Mouse (Mus musculus) neural tube, embryonic 14.5 days (tissue): ENCODE results near the gene Sorcs3. TPM values are rescaled to one million over a fixed set of nuclear protein-coding genes. Genes with fewer than 3 reads are reported as not detected.

ENCODE experiments used
- ATAC-seq: fragments of 200-750 bp; cut with Nextera tagmentation; 2 replicates; pipeline ENCODE4 v1.8.0; 2017; ENCODE audit warnings: low read depth, mild to moderate bottlenecking, moderate TSS enrichment, moderate library complexity
- H3K27ac ChIP-seq: fragments of 300-500 bp; sonication (generic); 2 replicates; pipeline ENCODE4 v1.5.1; 2014; ENCODE audit warnings: low read depth, mild to moderate bottlenecking, control low read depth, low read length, moderate library complexity, mixed read lengths
- H3K27me3 ChIP-seq: fragments of 300-500 bp; sonication (generic); 2 replicates; pipeline ENCODE4 v1.6.1; 2014; ENCODE audit warnings: low read length; ENCODE audit not compliant: control insufficient read depth, insufficient read depth
- H3K36me3 ChIP-seq: fragments of 300-500 bp; sonication (generic); 2 replicates; pipeline ENCODE4 v1.6.1; 2014; ENCODE audit warnings: low read length, mixed read lengths; ENCODE audit not compliant: control insufficient read depth, insufficient read depth
- H3K4me1 ChIP-seq: fragments of 300-500 bp; sonication (generic); 2 replicates; pipeline ENCODE4 v1.6.1; 2014; ENCODE audit warnings: low read length; ENCODE audit not compliant: control insufficient read depth, insufficient read depth
- H3K4me2 ChIP-seq: fragments of 300-500 bp; sonication (generic); 2 replicates; pipeline ENCODE4 v1.6.1; 2014; ENCODE audit warnings: mild to moderate bottlenecking, low read depth, low read length, control low read depth
- H3K4me3 ChIP-seq: fragments of 300-500 bp; sonication (generic); 2 replicates; pipeline ENCODE4 v1.5.1; 2014; ENCODE audit warnings: low read depth, low read length, control low read depth, mixed read lengths
- H3K9ac ChIP-seq: fragments of 300-500 bp; sonication (generic); replicated peaks from 2 replicates; pipeline ENCODE4 v1.6.1; 2014; ENCODE audit warnings: low read depth, mild to moderate bottlenecking, control low read depth, low read length, mixed read lengths
- H3K9me3 ChIP-seq: fragments of 300-500 bp; sonication (generic); 2 replicates; pipeline ENCODE4 v1.6.1; 2016; ENCODE audit warnings: low read length; ENCODE audit not compliant: control insufficient read depth
- WGBS: fragments of 180-500 bp; shearing (Covaris S2); extraction: QIAGEN DNeasy Blood & Tissue Kit; methylation state at CpG from one replicate; pipeline ENCODE4 v1.1.7; 2014; 5-methylcytosine and 5-hydroxymethylcytosine counted together
- polyA plus RNA-seq: library from polyadenylated mRNA; unstranded; fragments of >200 nt; fragmentation: Nextera tagmentation; extraction: Ambion mirVana; gene quantifications from 2 replicates; pipeline ENCODE4 v1.2.1, GENCODE M21; 2014

The Sorcs3 gene
- polyA plus RNA-seq, 1 experiment from 2014 or later = 18.3 TPM

- ATAC-seq = no peak
- Histone ChIP-seq H3K36me3 (no peaks in the 10 kb centered on the region), H3K4me2 (no peak overlapping the region), H3K9ac (no peak overlapping the region), H3K27me3 (no peaks in the 10 kb centered on the region), H3K27ac (no peak overlapping the region), H3K4me1 (no peaks in the 10 kb centered on the region), H3K9me3 (no peaks in the 10 kb centered on the region), H3K4me3 (no peak overlapping the region)
- WGBS = 79% methylated on average over 2 of the region's 2 CpGs
Observed at GRCm38 (mm10) chr19:48649941-48650340, 444.1 kb downstream of the Sorcs3 start.

GRCm38 (mm10) chr19:48651617-48652016, 445.8 kb downstream of the Sorcs3 start:
- Histone ChIP-seq H3K4me1 (no peaks in the 10 kb centered on the region), H3K36me3 (no peaks in the 10 kb centered on the region), H3K27me3 (no peaks in the 10 kb centered on the region), H3K4me2 (no peak overlapping the region), H3K4me3 (no peak overlapping the region), H3K27ac (no peak overlapping the region), H3K9me3 (no peaks in the 10 kb centered on the region), H3K9ac (no peak overlapping the region)
- WGBS = 82% methylated on average over 6 of the region's 6 CpGs
- ATAC-seq = no peak

- no peaks in the 10 kb centered on the region for H3K9me3 ChIP-seq
- H3K4me2 ChIP-seq = no peak overlapping the region
- H3K4me3 ChIP-seq = no peak overlapping the region
- no peaks in the 10 kb centered on the region for H3K4me1 ChIP-seq
- H3K27me3 ChIP-seq = no peaks in the 10 kb centered on the region
- no peak overlapping the region for H3K27ac ChIP-seq
- no peak for ATAC-seq
- WGBS = 33% methylated on average over 6 of the region's 6 CpGs
- no peaks in the 10 kb centered on the region for H3K36me3 ChIP-seq
- H3K9ac ChIP-seq = no peak overlapping the region
Observed at GRCm38 (mm10) chr19:48660201-48660600, 454.4 kb downstream of the Sorcs3 start.

DNA sequence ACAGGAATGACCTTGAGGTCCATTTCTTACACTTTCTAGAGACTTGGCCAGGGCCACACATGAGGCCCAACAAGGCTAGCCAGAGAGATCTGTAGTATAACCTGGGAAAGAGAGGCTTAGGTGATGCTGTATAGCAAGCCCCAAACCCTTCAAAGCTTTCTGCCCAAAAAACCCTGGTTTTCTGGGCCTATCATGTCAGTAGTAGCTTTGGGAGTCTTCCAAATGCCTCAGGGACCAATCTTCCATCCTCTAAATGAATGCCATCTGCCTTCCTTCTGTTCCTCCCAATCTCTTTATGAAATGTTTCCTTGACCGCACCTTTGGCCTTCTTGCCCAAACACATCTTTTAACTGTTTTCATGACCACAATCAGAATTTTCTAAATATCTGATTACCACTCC, 474.1 kb downstream of the Sorcs3 start:
- Histone ChIP-seq H3K27me3 (no peaks in the 10 kb centered on the region), H3K36me3 (no peaks in the 10 kb centered on the region), H3K4me2 (no peak overlapping the region), H3K27ac (no peak overlapping the region), H3K4me3 (no peak overlapping the region), H3K9ac (no peak overlapping the region), H3K4me1 (no peaks in the 10 kb centered on the region), H3K9me3 (no peaks in the 10 kb centered on the region)
- no peak for ATAC-seq
- 81% methylated on average over 1 of the region's 1 CpGs for WGBS

GRCm38 (mm10) chr19:48682485-48682884, 476.7 kb downstream of the Sorcs3 start:
- 53% methylated on average over 3 of the region's 3 CpGs for WGBS
- no peaks in the 10 kb centered on the region for H3K36me3 ChIP-seq
- no peaks in the 10 kb centered on the region for H3K4me1 ChIP-seq
- no peak overlapping the region for H3K4me3 ChIP-seq
- H3K27me3 ChIP-seq = no peaks in the 10 kb centered on the region
- H3K4me2 ChIP-seq = no peak overlapping the region
- H3K9me3 ChIP-seq = no peaks in the 10 kb centered on the region
- no peak overlapping the region for H3K9ac ChIP-seq
- no peak overlapping the region for H3K27ac ChIP-seq
- ATAC-seq = no peak

- Histone ChIP-seq H3K4me2 (no peak overlapping the region), H3K9me3 (no peaks in the 10 kb centered on the region), H3K4me1 (no peaks in the 10 kb centered on the region), H3K27ac (no peak overlapping the region), H3K36me3 (no peaks in the 10 kb centered on the region), H3K9ac (no peak overlapping the region), H3K27me3 (no peaks in the 10 kb centered on the region), H3K4me3 (no peak overlapping the region)
- no peak for ATAC-seq
- WGBS = 53% methylated on average over 2 of the region's 2 CpGs
Observed at GRCm38 (mm10) chr19:48686369-48686768, 480.5 kb downstream of the Sorcs3 start.

GRCm38 (mm10) chr19:48700111-48700658, 494.4 kb downstream of the Sorcs3 start:
- no peak for ATAC-seq

DNA sequence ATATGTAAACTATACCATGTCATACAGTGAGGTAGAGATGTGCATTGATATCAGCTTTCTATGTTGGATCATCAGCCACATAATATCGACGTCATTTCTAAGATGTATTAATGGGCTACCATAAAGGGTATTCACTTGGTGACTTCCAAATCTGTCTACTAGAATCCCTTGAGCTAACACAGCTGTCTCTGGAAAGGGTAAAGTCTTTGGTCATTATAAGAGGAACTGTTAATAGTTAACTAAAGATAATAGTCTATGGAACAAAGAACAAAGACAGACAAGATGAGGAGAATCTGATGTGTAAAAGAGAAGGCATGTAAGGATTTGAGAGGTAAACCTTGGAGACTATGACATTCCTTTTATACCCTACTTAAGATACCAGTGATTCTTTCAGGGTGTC, 497.9 kb downstream of the Sorcs3 start:
- no peak for ATAC-seq
- no peak overlapping the region for H3K4me2 ChIP-seq
- no peaks in the 10 kb centered on the region for H3K27me3 ChIP-seq
- H3K27ac ChIP-seq = no peak overlapping the region
- no peaks in the 10 kb centered on the region for H3K36me3 ChIP-seq
- no peaks in the 10 kb centered on the region for H3K9me3 ChIP-seq
- no peaks in the 10 kb centered on the region for H3K4me1 ChIP-seq
- H3K9ac ChIP-seq = no peak overlapping the region
- WGBS = 93% methylated on average over 2 of the region's 2 CpGs
- H3K4me3 ChIP-seq = no peak overlapping the region

More at GRCm38 (mm10) chr19:48700111-48700658, 494.4 kb downstream of the Sorcs3 start:
- no peak overlapping the region for H3K9ac ChIP-seq
- no peaks in the 10 kb centered on the region for H3K27me3 ChIP-seq
- no peak overlapping the region for H3K4me3 ChIP-seq
- H3K27ac ChIP-seq = no peak overlapping the region
- H3K36me3 ChIP-seq = no peaks in the 10 kb centered on the region
- H3K4me1 ChIP-seq = no peaks in the 10 kb centered on the region
- 52% methylated on average over 6 of the region's 6 CpGs for WGBS
- no peak overlapping the region for H3K4me2 ChIP-seq
- H3K9me3 ChIP-seq = no peaks in the 10 kb centered on the region

DNA sequence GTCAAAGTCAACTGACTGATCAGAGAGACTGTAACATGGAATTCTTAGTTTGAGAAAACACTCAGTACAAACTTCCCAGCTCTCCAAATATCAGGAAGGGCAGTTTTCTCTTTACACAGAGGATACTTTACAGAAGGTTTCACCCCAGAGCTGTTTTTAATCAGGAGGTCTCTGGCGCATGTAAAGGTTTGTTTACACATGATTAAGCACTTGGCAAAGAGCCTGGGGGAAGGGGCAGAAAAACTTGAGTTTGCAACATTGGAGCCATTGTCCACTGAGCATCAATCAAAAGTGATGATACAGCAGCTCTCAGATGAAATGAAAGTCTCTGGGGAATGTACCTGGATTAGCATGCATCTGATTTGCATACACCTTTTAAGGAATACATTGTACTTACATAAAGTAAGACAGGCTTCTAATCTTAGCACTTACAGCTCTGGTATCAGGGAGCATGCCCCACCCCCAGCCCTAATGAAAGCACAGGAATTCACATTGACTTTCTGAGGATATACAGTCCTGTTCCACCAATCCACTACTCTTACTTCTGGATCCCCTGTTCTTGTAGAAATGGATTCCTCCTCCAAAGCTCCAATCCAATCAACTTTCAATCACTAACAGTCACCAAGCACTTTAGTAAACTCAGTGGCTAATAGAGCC, 500.6 kb downstream of the Sorcs3 start:
- Histone ChIP-seq H3K27ac (no peak overlapping the region), H3K4me2 (no peak overlapping the region), H3K36me3 (no peaks in the 10 kb centered on the region), H3K9me3 (no peaks in the 10 kb centered on the region), H3K4me1 (no peaks in the 10 kb centered on the region), H3K27me3 (no peaks in the 10 kb centered on the region), H3K4me3 (no peak overlapping the region), H3K9ac (no peak overlapping the region)
- 29% methylated on average over 1 of the region's 1 CpGs for WGBS
- ATAC-seq = no peak
